Mouse (Mus musculus): Measurements from ENCODE around the gene Rufy3. TPM values are rescaled to one million over a fixed set of nuclear protein-coding genes. Genes with fewer than 3 reads are reported as not detected.

Gene Rufy3
- total and polyA plus RNA-seq, 2 experiments from 2014 or later: 248 to 250 TPM

DNA sequence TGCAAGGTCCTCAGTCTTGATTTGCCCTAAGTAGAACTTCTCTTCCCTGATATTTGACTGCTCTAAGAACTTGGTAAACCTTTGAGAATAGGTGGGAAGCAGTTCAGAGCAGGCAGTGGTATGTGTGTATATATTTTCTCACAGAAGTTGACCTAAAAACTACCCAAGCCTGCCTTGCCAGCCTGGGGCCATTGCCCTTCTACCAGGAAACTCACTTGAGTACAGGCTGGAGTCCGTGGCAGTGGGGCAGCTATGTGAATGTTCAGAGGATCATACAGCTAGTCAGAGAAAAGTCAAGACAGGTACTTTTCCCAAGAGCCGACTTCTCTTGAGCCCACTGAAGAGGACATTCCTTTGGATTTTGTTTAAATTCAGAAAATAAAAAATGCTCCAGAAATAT is 80.1 kb downstream of the Rufy3 start:
- Histone ChIP-seq H3K9ac (replicated peaks; ENCODE audit: low read length, poor library complexity, severe bottlenecking) (no peak overlapping the region), H3K27me3 (ENCODE audit: insufficient read depth, low read length) (no peaks in the 10 kb centered on the region), H3K9me3 (ENCODE audit: low read length) (no peaks in the 10 kb centered on the region), H3K27ac (ENCODE audit: low read depth, low read length) (no peak overlapping the region), H3K4me3 (ENCODE audit: low read depth, low read length) (no peak overlapping the region), H3K36me3 (ENCODE audit: insufficient read depth, low read length) (peaks cover 73% of the 10 kb centered on the region), H3K4me2 (ENCODE audit: low read depth, low read length, poor library complexity, severe bottlenecking) (no peak overlapping the region), H3K4me1 (ENCODE audit: insufficient read depth, low read length) (no peaks in the 10 kb centered on the region)
- 90% methylated on average over 2 of the region's 2 CpGs for WGBS
- no peak for TF ChIP-seq CTCF (IDR thresholded peaks at IDR 0.05)
- ATAC-seq (ENCODE audit: low FRiP score) (no peak), DNase-seq (ENCODE audit: low spot score) (no peak)

DNA sequence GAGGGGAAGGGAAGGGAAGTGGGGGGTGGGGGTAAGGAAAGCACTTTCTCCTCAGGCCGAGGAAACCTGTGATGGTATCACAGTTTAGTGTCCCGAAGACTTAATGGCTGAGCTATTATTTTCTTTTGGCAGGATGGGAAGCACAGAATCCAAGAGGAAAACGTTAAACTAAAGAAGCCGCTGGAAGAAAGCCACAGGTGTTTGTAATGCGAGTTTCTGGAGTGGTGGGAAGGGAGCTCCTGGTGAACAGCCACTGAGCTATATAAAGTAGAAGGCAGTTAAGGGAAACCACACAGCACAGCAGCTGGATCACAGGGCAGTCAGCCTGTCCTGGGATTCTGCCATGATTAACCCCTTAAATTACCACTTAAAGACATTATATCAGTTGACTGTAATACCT is 80.6 kb downstream of the Rufy3 start:
- H3K27ac ChIP-seq (ENCODE audit: low read depth, low read length): no peak overlapping the region
- no peaks in the 10 kb centered on the region for H3K27me3 ChIP-seq (ENCODE audit: insufficient read depth, low read length)
- H3K4me3 ChIP-seq (ENCODE audit: low read depth, low read length): no peak overlapping the region
- 84% methylated on average over 5 of the region's 5 CpGs for WGBS
- TF ChIP-seq CTCF (IDR thresholded peaks at IDR 0.05): no peak
- no peak overlapping the region for H3K9ac ChIP-seq (replicated peaks; ENCODE audit: low read length, poor library complexity, severe bottlenecking)
- H3K4me1 ChIP-seq (ENCODE audit: insufficient read depth, low read length): no peaks in the 10 kb centered on the region
- H3K4me2 ChIP-seq (ENCODE audit: low read depth, low read length, poor library complexity, severe bottlenecking): no peak overlapping the region
- ATAC-seq (ENCODE audit: low FRiP score): no peak
- H3K36me3 ChIP-seq (ENCODE audit: insufficient read depth, low read length): peaks cover 77% of the 10 kb centered on the region
- no peak for DNase-seq (ENCODE audit: low spot score)
- no peaks in the 10 kb centered on the region for H3K9me3 ChIP-seq (ENCODE audit: low read length)

DNA sequence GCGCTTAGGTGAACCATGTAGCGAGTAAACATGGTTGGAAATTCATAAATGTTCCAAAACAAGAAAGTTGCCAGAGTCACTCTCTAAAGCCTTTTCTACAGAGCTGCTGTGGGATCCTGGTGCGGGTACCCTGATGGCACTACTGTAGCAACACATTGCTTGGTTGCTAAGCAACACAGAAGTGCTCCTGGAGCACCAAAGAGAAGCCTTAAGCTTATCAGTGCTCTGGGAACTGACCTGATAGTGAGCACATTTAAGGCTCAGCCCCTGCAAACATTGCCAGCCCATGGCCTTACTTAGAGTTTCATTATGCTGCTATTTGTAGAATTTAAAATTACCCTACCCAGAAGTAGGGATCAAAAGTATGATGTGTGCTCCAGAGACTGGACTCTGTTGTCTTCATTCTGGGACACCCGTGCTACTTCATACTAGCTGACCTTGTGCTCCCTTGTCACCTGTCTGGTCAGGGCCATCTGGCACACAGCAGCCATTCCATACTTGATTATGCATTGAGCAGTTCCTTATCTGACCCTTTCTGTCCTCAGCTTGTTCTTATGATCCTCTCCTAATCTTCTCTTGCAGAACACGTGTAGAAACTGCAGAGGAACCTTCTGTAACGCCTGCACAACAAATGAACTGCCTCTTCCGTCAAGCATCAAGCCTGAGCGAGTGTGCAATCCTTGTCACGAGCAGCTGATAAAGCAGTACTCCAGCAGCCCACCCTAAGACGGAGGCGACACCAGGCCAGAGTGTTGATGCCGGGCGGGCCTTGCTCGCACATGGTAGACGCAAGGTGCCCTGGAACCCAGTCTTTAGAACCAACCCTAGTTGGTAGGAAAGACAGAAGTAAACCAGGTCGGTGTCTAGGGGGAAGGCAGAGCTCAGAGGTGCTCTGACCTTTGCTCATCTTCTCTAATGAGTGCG is 84.7 kb downstream of the Rufy3 start:
- WGBS: 90% methylated on average over 17 of the region's 17 CpGs
- TF ChIP-seq CTCF (IDR thresholded peaks at IDR 0.05): no peak
- DNase-seq (ENCODE audit: low spot score) (no peak), ATAC-seq (ENCODE audit: low FRiP score) (no peak)
- no peaks in the 10 kb centered on the region for H3K9me3 ChIP-seq (ENCODE audit: low read length)
- H3K27me3 ChIP-seq (ENCODE audit: insufficient read depth, low read length): no peaks in the 10 kb centered on the region
- no peak overlapping the region for H3K9ac ChIP-seq (replicated peaks; ENCODE audit: low read length, poor library complexity, severe bottlenecking)
- H3K4me3 ChIP-seq (ENCODE audit: low read depth, low read length): no peak overlapping the region
- H3K4me1 ChIP-seq (ENCODE audit: insufficient read depth, low read length): no peaks in the 10 kb centered on the region
- peaks cover 67% of the 10 kb centered on the region for H3K36me3 ChIP-seq (ENCODE audit: insufficient read depth, low read length)
- H3K27ac ChIP-seq (ENCODE audit: low read depth, low read length): no peak overlapping the region
- H3K4me2 ChIP-seq (ENCODE audit: low read depth, low read length, poor library complexity, severe bottlenecking): no peak overlapping the region

DNA sequence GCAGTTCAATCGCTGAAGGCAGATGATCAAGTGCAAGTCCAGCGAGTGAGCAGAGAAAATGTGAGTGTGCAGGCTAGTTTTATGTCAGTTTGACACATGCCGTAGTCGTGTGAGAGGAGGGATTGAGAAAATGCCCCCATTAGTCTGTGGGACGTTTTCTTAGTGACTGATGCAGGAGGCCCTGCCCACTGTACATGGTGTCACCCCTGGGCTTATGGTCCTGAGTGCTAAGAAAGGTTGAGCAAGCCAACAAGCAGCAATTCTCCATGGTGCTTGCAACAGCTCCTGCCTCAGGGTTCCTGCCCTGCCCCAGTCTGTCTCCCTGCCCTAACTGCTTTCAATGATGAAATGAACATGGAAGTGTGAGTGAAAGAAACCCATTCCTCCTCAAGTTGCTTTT is 87.7 kb downstream of the Rufy3 start:
- no peaks in the 10 kb centered on the region for H3K27me3 ChIP-seq (ENCODE audit: insufficient read depth, low read length)
- 89% methylated on average over 5 of the region's 5 CpGs for WGBS
- no peak overlapping the region for H3K9ac ChIP-seq (replicated peaks; ENCODE audit: low read length, poor library complexity, severe bottlenecking)
- no peak overlapping the region for H3K4me3 ChIP-seq (ENCODE audit: low read depth, low read length)
- H3K9me3 ChIP-seq (ENCODE audit: low read length): no peaks in the 10 kb centered on the region
- 0 out of 2 replicates have a peak overlapping the region, but pooled peaks have one; percentile 47 for H3K27ac ChIP-seq (ENCODE audit: low read depth, low read length)
- no peak overlapping the region for H3K4me2 ChIP-seq (ENCODE audit: low read depth, low read length, poor library complexity, severe bottlenecking)
- H3K4me1 ChIP-seq (ENCODE audit: insufficient read depth, low read length): no peaks in the 10 kb centered on the region
- no peak for TF ChIP-seq CTCF (IDR thresholded peaks at IDR 0.05)
- ATAC-seq (ENCODE audit: low FRiP score) (no peak), DNase-seq (ENCODE audit: low spot score) (no peak)
- peaks cover 51% of the 10 kb centered on the region for H3K36me3 ChIP-seq (ENCODE audit: insufficient read depth, low read length)

DNA sequence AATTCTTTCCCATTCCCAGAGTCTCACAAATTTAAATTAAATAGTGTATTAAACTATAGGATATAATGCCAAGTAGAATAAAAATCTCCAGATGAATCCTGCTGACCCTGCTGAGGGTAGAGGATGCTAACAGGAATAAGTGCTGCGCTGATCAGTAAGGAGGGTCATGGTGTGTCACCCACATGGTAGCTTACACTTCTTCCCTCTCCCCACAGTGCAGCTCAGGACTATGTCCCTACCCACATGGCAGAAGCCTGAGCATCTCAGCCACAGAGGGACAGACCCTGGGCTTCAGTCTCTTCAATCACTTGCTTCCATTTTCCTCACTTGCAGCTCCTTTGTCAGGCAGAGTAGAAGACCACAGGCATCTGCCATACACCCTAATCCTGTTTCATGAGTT is 93.0 kb downstream of the Rufy3 start:
- Histone ChIP-seq H3K27ac (ENCODE audit: low read depth, low read length) (no peak overlapping the region), H3K4me1 (ENCODE audit: insufficient read depth, low read length) (no peaks in the 10 kb centered on the region), H3K9me3 (ENCODE audit: low read length) (no peaks in the 10 kb centered on the region), H3K9ac (replicated peaks; ENCODE audit: low read length, poor library complexity, severe bottlenecking) (no peak overlapping the region), H3K4me3 (ENCODE audit: low read depth, low read length) (no peak overlapping the region), H3K4me2 (ENCODE audit: low read depth, low read length, poor library complexity, severe bottlenecking) (no peak overlapping the region), H3K27me3 (ENCODE audit: insufficient read depth, low read length) (no peaks in the 10 kb centered on the region), H3K36me3 (ENCODE audit: insufficient read depth, low read length) (peaks cover 28% of the 10 kb centered on the region)
- ATAC-seq (ENCODE audit: low FRiP score) (no peak), DNase-seq (ENCODE audit: low spot score) (no peak)
- no peak for TF ChIP-seq CTCF (IDR thresholded peaks at IDR 0.05)
- WGBS: 100% methylated on average over 1 of the region's 1 CpGs

DNA sequence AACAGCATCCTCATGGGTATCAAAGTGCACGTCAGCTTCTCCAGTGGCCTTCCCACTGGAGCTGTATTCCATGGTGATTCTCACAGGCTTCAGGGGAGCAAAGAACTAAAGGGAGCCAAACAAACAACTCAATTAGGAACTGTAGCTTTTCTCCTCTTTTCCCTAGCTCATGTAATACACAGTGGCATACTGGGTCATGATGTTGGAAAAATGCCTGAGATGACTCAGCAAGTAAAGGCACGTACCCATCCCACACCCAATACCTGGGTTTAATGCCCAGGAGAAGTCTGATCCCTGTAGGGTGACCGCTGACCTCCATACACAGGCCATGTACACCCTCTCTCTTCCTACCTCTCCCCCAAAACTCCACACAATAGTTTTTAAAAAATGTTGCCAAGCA is 98.3 kb downstream of the Rufy3 start:
- Histone ChIP-seq H3K4me2 (ENCODE audit: low read depth, low read length, poor library complexity, severe bottlenecking) (no peak overlapping the region), H3K4me1 (ENCODE audit: insufficient read depth, low read length) (no peaks in the 10 kb centered on the region), H3K36me3 (ENCODE audit: insufficient read depth, low read length) (peaks cover 58% of the 10 kb centered on the region), H3K27ac (ENCODE audit: low read depth, low read length) (no peak overlapping the region), H3K9ac (replicated peaks; ENCODE audit: low read length, poor library complexity, severe bottlenecking) (no peak overlapping the region), H3K9me3 (ENCODE audit: low read length) (no peaks in the 10 kb centered on the region), H3K27me3 (ENCODE audit: insufficient read depth, low read length) (no peaks in the 10 kb centered on the region), H3K4me3 (ENCODE audit: low read depth, low read length) (no peak overlapping the region)
- no peak for DNase-seq (ENCODE audit: low spot score)
- 93% methylated on average over 3 of the region's 3 CpGs for WGBS
- TF ChIP-seq CTCF (IDR thresholded peaks at IDR 0.05): no peak
- ATAC-seq (ENCODE audit: low FRiP score): no peak
